Comparison of ENCODE assay signal across 17 mouse cellular contexts in genomic region chr5:77436308-77436707, GRCm38 (mm10). TPM values are rescaled to one million over a fixed set of nuclear protein-coding genes. Genes with fewer than 3 reads are reported as not detected.
"Had no signal": no experiment of that assay in that cellular context is flagged by ENCODE, and none has a peak within 500 bp of the region (broad histone marks: within the 10 kb centered on the region; RNA-seq: fewer than 3 reads in every experiment).

No protein-coding gene starts in this region.

- H3K4me3 ChIP-seq: midbrain, embryonic 10.5 days; midbrain, embryonic 12.5 days; myocyte; neural tube, embryonic 13.5 days; neural tube, embryonic 15.5 days had no signal

- H3K9ac ChIP-seq: lung, embryonic 14.5 days; midbrain, embryonic 12.5 days; neural tube, embryonic 13.5 days; neural tube, embryonic 15.5 days had no signal

- ATAC-seq: midbrain, embryonic 16.5 days had no signal

- H3K36me3 ChIP-seq: midbrain, embryonic 10.5 days; midbrain, embryonic 12.5 days; neural tube, embryonic 13.5 days; neural tube, embryonic 15.5 days had no signal

- H3K9me3 ChIP-seq: midbrain, embryonic 10.5 days; midbrain, embryonic 12.5 days; neural tube, embryonic 13.5 days; neural tube, embryonic 15.5 days had no signal

- H3K27me3 ChIP-seq: neural tube, embryonic 13.5 days; neural tube, embryonic 15.5 days had no signal

- H3K27ac ChIP-seq: midbrain, embryonic 10.5 days; midbrain, embryonic 12.5 days; neural tube, embryonic 13.5 days; neural tube, embryonic 15.5 days had no signal

- H3K4me1 ChIP-seq: midbrain, embryonic 10.5 days; midbrain, embryonic 12.5 days had no signal

- H3K4me2 ChIP-seq: lung, embryonic 14.5 days; midbrain, embryonic 12.5 days; neural tube, embryonic 13.5 days; neural tube, embryonic 15.5 days had no signal

- DNase-seq: lung, adult 18-20 months; lung, embryonic 14.5 days; lung, postnatal 10 days; lung, postnatal 4 days; midbrain, embryonic 14.5 days; right cerebral cortex, adult 18-20 months; right cerebral cortex, postnatal 25 days; thymus, adult 18-20 months; thymus, postnatal 14 days; thymus, postnatal 36 days had no signal

RNA-seq across cellular contexts. Expression of gene Igfbp7, which starts 28.5 kb away (rescaled TPM):
- total RNA-seq: megakaryocyte-erythroid progenitor cell, adult 5-6 weeks had no signal
